Mouse (Mus musculus) E14TG2a.4 (cell line): ENCODE measurements around the gene Chil5.

Experiments
- CTCF ChIP-seq: conservative IDR thresholded peaks from 2 replicates; pipeline ENCODE4 v1.5.1; 2014; ENCODE audit warnings: low read length
- NANOG ChIP-seq: IDR thresholded peaks from 2 replicates; pipeline ENCODE4 v1.6.1; 2014; ENCODE audit warnings: borderline replicate concordance, low read length, mixed read lengths
- POU5F1 ChIP-seq: IDR thresholded peaks from 2 replicates; pipeline ENCODE4 v1.6.1; 2014; ENCODE audit warnings: low read length, borderline replicate concordance

GRCm38 (mm10) chr3:106040306-106040705, 7.7 kb upstream of the Chil5 start:
- TF ChIP-seq CTCF: no peak
- no peak for TF ChIP-seq POU5F1
- TF ChIP-seq NANOG: no peak
